Mouse (Mus musculus): Measurements from ENCODE around the gene Scml4. TPM values are rescaled to one million over a fixed set of nuclear protein-coding genes. Genes with fewer than 3 reads are reported as not detected.

The Scml4 gene
- polyA plus RNA-seq, 1 experiment from 2014 or later = 3.7 TPM

- DNase-seq (ENCODE audit: low spot score) (no peak), ATAC-seq (ENCODE audit: insufficient read depth, low FRiP score, low TSS enrichment) (no peak)
- Histone ChIP-seq H3K4me1 (ENCODE audit: control insufficient read depth, insufficient read depth, low read length) (no peaks in the 10 kb centered on the region), H3K36me3 (ENCODE audit: control insufficient read depth, insufficient read depth, low read length) (no peaks in the 10 kb centered on the region), H3K27me3 (ENCODE audit: control insufficient read depth, insufficient read depth, low read length) (no peaks in the 10 kb centered on the region), H3K9ac (ENCODE audit: low read length) (no peak overlapping the region), H3K27ac (ENCODE audit: low read depth, low read length) (no peak overlapping the region), H3K4me2 (ENCODE audit: low read depth) (no peak overlapping the region), H3K9me3 (ENCODE audit: control insufficient read depth, low read length) (no peaks in the 10 kb centered on the region), H3K4me3 (ENCODE audit: low read depth, low read length) (no peak overlapping the region)
- 75% methylated on average over 22 of the region's 22 CpGs for WGBS
These were observed 65.1 kb downstream of the Scml4 start for GRCm38 (mm10) chr10:42925103-42925866.

- Histone ChIP-seq H3K4me3 (ENCODE audit: low read depth, low read length) (no peak overlapping the region), H3K27me3 (ENCODE audit: control insufficient read depth, insufficient read depth, low read length) (no peaks in the 10 kb centered on the region), H3K9me3 (ENCODE audit: control insufficient read depth, low read length) (no peaks in the 10 kb centered on the region), H3K4me1 (ENCODE audit: control insufficient read depth, insufficient read depth, low read length) (no peaks in the 10 kb centered on the region), H3K4me2 (ENCODE audit: low read depth) (no peak overlapping the region), H3K9ac (ENCODE audit: low read length) (no peak overlapping the region), H3K27ac (ENCODE audit: low read depth, low read length) (no peak overlapping the region), H3K36me3 (ENCODE audit: control insufficient read depth, insufficient read depth, low read length) (no peaks in the 10 kb centered on the region)
- WGBS = 89% methylated on average over 23 of the region's 23 CpGs
- DNase-seq (ENCODE audit: low spot score) = no peak
- no peak for ATAC-seq (ENCODE audit: insufficient read depth, low FRiP score, low TSS enrichment)
These were observed 70.0 kb downstream of the Scml4 start for GRCm38 (mm10) chr10:42930121-42930650.

- no peak overlapping the region for H3K9ac ChIP-seq (ENCODE audit: low read length)
- no peaks in the 10 kb centered on the region for H3K9me3 ChIP-seq (ENCODE audit: control insufficient read depth, low read length)
- DNase-seq (ENCODE audit: low spot score) (no peak), ATAC-seq (ENCODE audit: insufficient read depth, low FRiP score, low TSS enrichment) (no peak)
- H3K27ac ChIP-seq (ENCODE audit: low read depth, low read length) = no peak overlapping the region
- no peaks in the 10 kb centered on the region for H3K36me3 ChIP-seq (ENCODE audit: control insufficient read depth, insufficient read depth, low read length)
- H3K4me2 ChIP-seq (ENCODE audit: low read depth) = no peak overlapping the region
- no peaks in the 10 kb centered on the region for H3K4me1 ChIP-seq (ENCODE audit: control insufficient read depth, insufficient read depth, low read length)
- no peaks in the 10 kb centered on the region for H3K27me3 ChIP-seq (ENCODE audit: control insufficient read depth, insufficient read depth, low read length)
- no peak overlapping the region for H3K4me3 ChIP-seq (ENCODE audit: low read depth, low read length)
- 64% methylated on average over 14 of the region's 14 CpGs for WGBS
These were observed 72.8 kb downstream of the Scml4 start for GRCm38 (mm10) chr10:42932862-42933480.

GRCm38 (mm10) chr10:42934672-42935071, 74.5 kb downstream of the Scml4 start:
- Histone ChIP-seq H3K9me3 (ENCODE audit: control insufficient read depth, low read length) (no peaks in the 10 kb centered on the region), H3K4me3 (ENCODE audit: low read depth, low read length) (no peak overlapping the region), H3K27ac (ENCODE audit: low read depth, low read length) (no peak overlapping the region), H3K4me2 (ENCODE audit: low read depth) (no peak overlapping the region), H3K36me3 (ENCODE audit: control insufficient read depth, insufficient read depth, low read length) (no peaks in the 10 kb centered on the region), H3K27me3 (ENCODE audit: control insufficient read depth, insufficient read depth, low read length) (no peaks in the 10 kb centered on the region), H3K9ac (ENCODE audit: low read length) (no peak overlapping the region), H3K4me1 (ENCODE audit: control insufficient read depth, insufficient read depth, low read length) (no peaks in the 10 kb centered on the region)
- DNase-seq (ENCODE audit: low spot score) = no peak
- 68% methylated on average over 8 of the region's 8 CpGs for WGBS
- ATAC-seq (ENCODE audit: insufficient read depth, low FRiP score, low TSS enrichment) = no peak

GRCm38 (mm10) chr10:42936205-42936604, 76.0 kb downstream of the Scml4 start:
- no peak overlapping the region for H3K9ac ChIP-seq (ENCODE audit: low read length)
- no peaks in the 10 kb centered on the region for H3K9me3 ChIP-seq (ENCODE audit: control insufficient read depth, low read length)
- H3K4me1 ChIP-seq (ENCODE audit: control insufficient read depth, insufficient read depth, low read length) = 0 out of 2 replicates have a peak, but pooled peaks cover 2% of the 10 kb centered on the region
- H3K27ac ChIP-seq (ENCODE audit: low read depth, low read length) = no peak overlapping the region
- ATAC-seq (ENCODE audit: insufficient read depth, low FRiP score, low TSS enrichment) = no peak
- H3K4me2 ChIP-seq (ENCODE audit: low read depth) = no peak overlapping the region
- no peak overlapping the region for H3K4me3 ChIP-seq (ENCODE audit: low read depth, low read length)
- H3K27me3 ChIP-seq (ENCODE audit: control insufficient read depth, insufficient read depth, low read length) = no peaks in the 10 kb centered on the region
- DNase-seq (ENCODE audit: low spot score) = no peak
- no peaks in the 10 kb centered on the region for H3K36me3 ChIP-seq (ENCODE audit: control insufficient read depth, insufficient read depth, low read length)

- WGBS = 88% methylated on average over 4 of the region's 4 CpGs
- DNase-seq (ENCODE audit: low spot score) = no peak
These were observed 78.2 kb downstream of the Scml4 start for GRCm38 (mm10) chr10:42938361-42938760.

GRCm38 (mm10) chr10:42939691-42940090, 79.5 kb downstream of the Scml4 start:
- H3K9ac ChIP-seq (ENCODE audit: low read length) = no peak overlapping the region
- H3K4me1 ChIP-seq (ENCODE audit: control insufficient read depth, insufficient read depth, low read length) = 0 out of 2 replicates have a peak, but pooled peaks cover 2% of the 10 kb centered on the region
- no peak for DNase-seq (ENCODE audit: low spot score)
- no peaks in the 10 kb centered on the region for H3K9me3 ChIP-seq (ENCODE audit: control insufficient read depth, low read length)
- H3K36me3 ChIP-seq (ENCODE audit: control insufficient read depth, insufficient read depth, low read length) = no peaks in the 10 kb centered on the region
- H3K27me3 ChIP-seq (ENCODE audit: control insufficient read depth, insufficient read depth, low read length) = no peaks in the 10 kb centered on the region
- ATAC-seq (ENCODE audit: insufficient read depth, low FRiP score, low TSS enrichment) = no peak
- no peak overlapping the region for H3K4me2 ChIP-seq (ENCODE audit: low read depth)
- 81% methylated on average over 7 of the region's 7 CpGs for WGBS
- no peak overlapping the region for H3K4me3 ChIP-seq (ENCODE audit: low read depth, low read length)
- H3K27ac ChIP-seq (ENCODE audit: low read depth, low read length) = no peak overlapping the region

More at GRCm38 (mm10) chr10:42938361-42938760, 78.2 kb downstream of the Scml4 start:
- 0 out of 2 replicates have a peak, but pooled peaks cover 2% of the 10 kb centered on the region for H3K4me1 ChIP-seq (ENCODE audit: control insufficient read depth, insufficient read depth, low read length)
- no peak overlapping the region for H3K27ac ChIP-seq (ENCODE audit: low read depth, low read length)
- no peak overlapping the region for H3K4me3 ChIP-seq (ENCODE audit: low read depth, low read length)
- no peak overlapping the region for H3K9ac ChIP-seq (ENCODE audit: low read length)
- no peaks in the 10 kb centered on the region for H3K27me3 ChIP-seq (ENCODE audit: control insufficient read depth, insufficient read depth, low read length)
- no peaks in the 10 kb centered on the region for H3K36me3 ChIP-seq (ENCODE audit: control insufficient read depth, insufficient read depth, low read length)
- no peak for ATAC-seq (ENCODE audit: insufficient read depth, low FRiP score, low TSS enrichment)
- H3K9me3 ChIP-seq (ENCODE audit: control insufficient read depth, low read length) = no peaks in the 10 kb centered on the region
- H3K4me2 ChIP-seq (ENCODE audit: low read depth) = no peak overlapping the region

- ATAC-seq (ENCODE audit: insufficient read depth, low FRiP score, low TSS enrichment) (no peak), DNase-seq (ENCODE audit: low spot score) (no peak)
- 0 out of 2 replicates have a peak, but pooled peaks cover 2% of the 10 kb centered on the region for H3K4me1 ChIP-seq (ENCODE audit: control insufficient read depth, insufficient read depth, low read length)
- 77% methylated on average over 21 of the region's 21 CpGs for WGBS
- H3K27ac ChIP-seq (ENCODE audit: low read depth, low read length) = no peak overlapping the region
- H3K4me2 ChIP-seq (ENCODE audit: low read depth) = no peak overlapping the region
- H3K9me3 ChIP-seq (ENCODE audit: control insufficient read depth, low read length) = no peaks in the 10 kb centered on the region
- no peaks in the 10 kb centered on the region for H3K27me3 ChIP-seq (ENCODE audit: control insufficient read depth, insufficient read depth, low read length)
- no peak overlapping the region for H3K4me3 ChIP-seq (ENCODE audit: low read depth, low read length)
- H3K36me3 ChIP-seq (ENCODE audit: control insufficient read depth, insufficient read depth, low read length) = no peaks in the 10 kb centered on the region
- no peak overlapping the region for H3K9ac ChIP-seq (ENCODE audit: low read length)
These were observed 80.3 kb downstream of the Scml4 start for GRCm38 (mm10) chr10:42940193-42941050.

All from neural tube, embryonic 11.5 days (tissue).